Comparison of ENCODE assay signal across 9 mouse cellular contexts in genomic region chr16:35747417-35748236, GRCm38 (mm10). TPM values are rescaled to one million over a fixed set of nuclear protein-coding genes. Genes with fewer than 3 reads are reported as not detected.
A peak's percentile ranks its signal among the peaks of the same experiment; 100 is the strongest.
DNase-seq lines count a peak whose midpoint lies in the region; TF ChIP-seq lines count a peak whose summit lies in the region.
"Had no signal": no experiment of that assay in that cellular context is flagged by ENCODE, and none has a peak within 500 bp of the region (broad histone marks: within the 10 kb centered on the region; RNA-seq: fewer than 3 reads in every experiment).

No protein-coding gene starts in this region.

- TF ChIP-seq CTCF in brain, embryonic 14.5 days (IDR thresholded peaks at IDR 0.05; ENCODE audit: borderline replicate concordance, extremely low read depth, insufficient read depth, insufficient read length): no peak

- TF ChIP-seq POLR2A in brain, embryonic 14.5 days (IDR thresholded peaks at IDR 0.05; ENCODE audit: borderline replicate concordance, extremely low read depth, insufficient read depth, insufficient read length, poor library complexity, severe bottlenecking): no peak

- DNase-seq in cerebellum, adult 11-12 months: peak; percentile 30
- DNase-seq in cerebellum, adult 8-10 months: no peak
- peak; percentile 32 for DNase-seq in layer of hippocampus, adult 11-12 months (ENCODE audit: low spot score)
- no peak for DNase-seq in layer of hippocampus, adult 18-20 months (ENCODE audit: low spot score in 2 of 2)
- DNase-seq in brain, embryonic 14.5 days (ENCODE audit: low read depth): peak; percentile 46
- DNase-seq in thymus, adult 18-20 months: peak; percentile 77 to 84
- no peak for DNase-seq in ovary, postnatal 10 days (ENCODE audit: low spot score)
- DNase-seq in embryo, embryonic 10.5 days (ENCODE audit: low spot score): no peak
- DNase-seq: right cerebral cortex, adult 18-20 months had no signal

RNA-seq across cellular contexts. Expression of gene Dirc2, which starts 21.5 kb away (rescaled TPM):
- 10 to 100 TPM; 66.5 to 67.3 TPM for total RNA-seq in layer of hippocampus, adult 18-20 months (2021)
- polyA plus RNA-seq in brain, embryonic 14.5 days (2012; rRNA removed): 55.4 and 58.2 TPM in 2 replicates

RNA-seq across cellular contexts. Expression of gene Hspbap1, which starts 22.5 kb away (rescaled TPM):
- total RNA-seq in layer of hippocampus, adult 18-20 months (2021): 1 to 10 TPM; 5.6 to 6.4 TPM
- polyA plus RNA-seq in brain, embryonic 14.5 days (2012; rRNA removed): 14.5 and 16.9 TPM in 2 replicates

Comparison
In these comparisons a context has a peak if more than half of its experiments do, and no peak if none do; other contexts are left out.
1. DNase-seq: peak in cerebellum, adult 11-12 months (single experiment), layer of hippocampus, adult 11-12 months (single experiment), brain, embryonic 14.5 days (single experiment) and thymus, adult 18-20 months (2 of 2); none in cerebellum, adult 8-10 months (single experiment), layer of hippocampus, adult 18-20 months (0 of 2), ovary, postnatal 10 days (single experiment) and embryo, embryonic 10.5 days (single experiment).